Mouse (Mus musculus) embryonic facial prominence, embryonic 13.5 days (tissue): Measurements from ENCODE around the gene Farp1. TPM values are rescaled to one million over a fixed set of nuclear protein-coding genes. Genes with fewer than 3 reads are reported as not detected.

ENCODE experiments used
- ATAC-seq: fragments of 200-750 bp; cut with Nextera tagmentation; 2 replicates; pipeline ENCODE4 v1.8.0; 2017; ENCODE audit warnings: low read depth; ENCODE audit not compliant: insufficient number of reproducible peaks, insufficient read depth, low FRiP score, low TSS enrichment
- H3K27ac ChIP-seq: fragments of 300-500 bp; sonication (generic); 2 replicates; pipeline ENCODE4 v1.5.1; 2015; ENCODE audit warnings: moderate library complexity, mild to moderate bottlenecking, inconsistent platforms
- H3K27me3 ChIP-seq: fragments of 300-500 bp; sonication (generic); 2 replicates; pipeline ENCODE4 v1.6.1; 2015; ENCODE audit warnings: mild to moderate bottlenecking, inconsistent platforms
- H3K36me3 ChIP-seq: fragments of 300-500 bp; sonication (generic); 2 replicates; pipeline ENCODE4 v1.6.1; 2015; ENCODE audit warnings: mild to moderate bottlenecking, inconsistent platforms
- H3K4me1 ChIP-seq: fragments of 300-500 bp; sonication (generic); 2 replicates; pipeline ENCODE4 v1.6.1; 2015; ENCODE audit warnings: inconsistent platforms
- H3K4me2 ChIP-seq: fragments of 300-500 bp; sonication (generic); 2 replicates; pipeline ENCODE4 v1.6.1; 2015; ENCODE audit warnings: moderate library complexity, mild to moderate bottlenecking, inconsistent platforms
- H3K4me3 ChIP-seq: fragments of 300-500 bp; sonication (generic); 2 replicates; pipeline ENCODE4 v1.5.1; 2015; ENCODE audit warnings: mild to moderate bottlenecking, inconsistent platforms
- H3K9ac ChIP-seq: fragments of 300-500 bp; sonication (generic); 2 replicates; pipeline ENCODE4 v1.6.1; 2015; ENCODE audit warnings: mild to moderate bottlenecking, inconsistent platforms
- H3K9me3 ChIP-seq: fragments of 300-500 bp; sonication (generic); 2 replicates; pipeline ENCODE4 v1.6.1; 2016; ENCODE audit warnings: inconsistent platforms
- WGBS: fragments of 180-500 bp; shearing (Covaris S2); methylation state at CpG from one replicate; pipeline ENCODE4 v1.1.7; 2015; ENCODE audit warnings: mixed read lengths; 5-methylcytosine and 5-hydroxymethylcytosine counted together
- polyA plus RNA-seq: library from polyadenylated mRNA; unstranded; fragments of >200 nt; fragmentation: Nextera tagmentation; extraction: Ambion mirVana; gene quantifications from 2 replicates; pipeline ENCODE4 v1.2.1, GENCODE M21; 2015

Gene Farp1
- polyA plus RNA-seq, 1 experiment from 2014 or later = 38.7 TPM

DNA sequence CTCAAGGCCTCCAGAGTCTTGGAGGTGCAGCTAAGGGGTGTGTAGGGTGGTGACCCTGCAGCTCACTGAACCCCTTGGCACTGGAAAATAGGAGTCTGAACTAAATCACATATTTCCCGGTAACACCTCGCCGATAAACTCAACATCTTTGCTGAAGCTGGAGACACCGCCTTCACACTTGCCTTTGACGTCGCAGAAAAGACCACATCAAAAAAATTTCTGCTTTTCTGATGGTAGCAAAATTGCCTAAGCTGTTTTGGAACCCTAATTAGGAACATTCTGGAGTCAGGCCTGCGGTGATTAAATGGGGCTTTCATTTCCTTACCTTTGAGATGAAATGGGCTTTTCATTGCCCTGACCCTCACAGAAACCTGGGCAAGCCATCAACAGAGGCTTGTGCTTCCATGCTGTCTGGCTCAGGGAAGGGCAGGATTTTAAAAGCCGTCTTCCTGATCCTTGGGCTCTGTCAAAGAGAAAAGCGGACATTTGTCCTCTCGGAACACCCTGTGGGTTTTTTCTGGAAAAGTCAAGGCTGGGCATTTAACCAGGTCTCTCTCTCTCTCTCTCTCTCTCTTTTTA, 72.8 kb downstream of the Farp1 start:
- Histone ChIP-seq H3K4me2 (no peak overlapping the region), H3K4me3 (no peak overlapping the region), H3K9me3 (no peaks in the 10 kb centered on the region), H3K27ac (peak overlapping the region; percentile 89), H3K9ac (no peak overlapping the region; the same call in 1 of the 2 replicates), H3K36me3 (peaks cover 3% of the 10 kb centered on the region), H3K4me1 (peaks cover 91% of the 10 kb centered on the region), H3K27me3 (no peaks in the 10 kb centered on the region)
- no peak for ATAC-seq
- WGBS = 41% methylated on average over 10 of the region's 10 CpGs

DNA sequence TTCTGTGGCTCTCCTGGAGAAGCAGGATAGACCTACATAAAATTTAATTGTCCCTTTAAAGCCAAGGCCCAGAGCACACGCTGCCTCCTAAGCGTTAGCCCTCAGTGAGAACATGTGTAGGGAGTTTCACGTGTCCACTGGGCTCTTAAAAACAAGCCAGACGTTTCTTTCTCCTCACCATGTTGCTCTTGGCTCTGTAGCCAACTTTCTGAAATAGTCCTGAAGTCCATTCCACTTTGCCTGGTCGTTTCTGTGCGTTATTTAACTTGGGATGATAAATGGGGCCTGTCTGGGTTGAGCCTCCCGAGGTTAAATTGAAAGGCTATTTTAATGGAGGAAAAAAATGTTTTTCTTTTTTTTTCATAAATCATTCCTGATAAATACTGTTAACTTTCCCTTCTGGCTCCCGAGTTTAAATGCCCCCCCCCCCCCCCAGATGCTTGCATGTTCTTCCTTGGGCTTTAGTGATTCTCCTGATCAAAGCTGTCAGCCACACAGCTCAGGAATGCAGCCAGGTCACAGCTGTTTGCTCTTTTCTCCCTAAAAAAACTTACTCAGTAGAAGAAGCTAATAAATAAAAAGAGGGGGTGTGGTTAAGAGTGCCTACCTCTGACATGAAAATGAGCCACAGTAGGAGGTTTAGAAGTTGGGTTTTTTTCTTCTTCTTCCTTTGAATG, 73.6 kb downstream of the Farp1 start:
- ATAC-seq = no peak

DNA sequence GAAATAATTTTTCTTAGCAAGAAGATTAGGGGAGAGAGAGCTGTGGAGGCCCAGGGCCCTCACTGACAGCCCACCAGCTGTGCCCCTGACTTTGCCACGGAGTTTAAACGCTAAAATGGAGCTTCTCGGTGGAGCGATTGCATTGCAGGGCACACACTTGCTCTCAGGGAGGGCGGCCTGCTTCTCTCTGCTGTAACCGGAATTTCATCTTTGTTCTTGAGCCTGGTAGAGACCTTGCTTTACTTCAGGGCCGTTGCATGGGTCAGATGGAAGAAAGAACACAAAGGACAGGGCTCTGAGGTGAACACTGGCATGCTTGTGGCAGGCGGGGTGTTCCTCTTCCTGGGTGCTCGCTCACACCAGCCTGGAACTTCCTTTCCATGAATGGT, 74.1 kb downstream of the Farp1 start:
- ATAC-seq = no peak
- peak overlapping the region; percentile 89 for H3K27ac ChIP-seq
- H3K4me3 ChIP-seq = no peak overlapping the region
- no peaks in the 10 kb centered on the region for H3K27me3 ChIP-seq
- H3K9ac ChIP-seq = no peak overlapping the region
- WGBS = 20% methylated on average over 9 of the region's 9 CpGs
- no peaks in the 10 kb centered on the region; the same call in 1 of the 2 replicates for H3K36me3 ChIP-seq
- no peaks in the 10 kb centered on the region for H3K9me3 ChIP-seq
- peak overlapping the region; percentile 19; the same call in 1 of the 2 replicates for H3K4me2 ChIP-seq
- H3K4me1 ChIP-seq = peaks cover 78% of the 10 kb centered on the region

More for the DNA sequence above, 73.6 kb downstream of the Farp1 start:
- 5% methylated on average over 8 of the region's 8 CpGs for WGBS
- H3K9me3 ChIP-seq = no peaks in the 10 kb centered on the region
- H3K4me1 ChIP-seq = peaks cover 84% of the 10 kb centered on the region
- peak overlapping the region; percentile 19; the same call in 1 of the 2 replicates for H3K4me2 ChIP-seq
- H3K36me3 ChIP-seq = no peaks in the 10 kb centered on the region; the same call in 1 of the 2 replicates
- H3K27me3 ChIP-seq = no peaks in the 10 kb centered on the region
- H3K9ac ChIP-seq = no peak overlapping the region; the same call in 1 of the 2 replicates
- H3K4me3 ChIP-seq = no peak overlapping the region
- H3K27ac ChIP-seq = peak overlapping the region; percentile 89

DNA sequence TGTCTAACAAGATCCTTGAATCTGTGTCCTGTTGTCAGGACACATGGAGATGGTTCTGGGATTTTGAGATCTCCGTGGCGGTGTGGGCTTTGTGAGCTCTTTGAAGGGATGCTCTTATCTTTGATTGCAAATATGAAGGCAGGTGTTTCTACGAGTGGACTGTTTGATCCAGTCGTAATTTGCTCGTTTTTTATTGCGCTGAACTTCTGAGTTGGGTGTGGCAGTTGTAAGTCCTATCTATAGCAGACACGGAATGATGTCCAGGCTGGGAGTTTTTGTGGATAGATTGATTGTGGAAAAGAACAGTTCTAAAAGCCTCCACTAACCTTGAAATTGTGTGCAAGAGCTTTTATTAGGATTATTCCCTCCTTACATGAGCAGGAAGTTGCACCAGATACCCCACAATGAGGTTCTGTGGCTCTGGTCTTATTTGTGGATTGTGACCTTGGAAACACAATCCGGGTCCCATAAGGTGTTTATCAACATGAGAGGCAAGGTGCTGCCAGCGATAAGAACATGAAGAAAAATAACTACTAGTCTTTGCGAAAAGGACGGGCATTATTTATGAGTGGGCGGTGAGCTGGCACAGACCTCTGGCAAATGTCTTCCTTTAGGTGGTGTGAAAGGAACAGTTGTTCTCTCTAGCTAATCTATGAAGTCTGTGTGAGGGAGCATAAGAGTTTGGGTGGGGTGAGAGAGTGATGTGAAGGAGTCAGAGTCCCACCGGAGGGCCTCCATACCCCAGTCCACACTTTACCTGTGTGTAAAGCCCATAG, 75.7 kb downstream of the Farp1 start:
- no peak overlapping the region for H3K27ac ChIP-seq
- WGBS = 89% methylated on average over 13 of the region's 13 CpGs

DNA sequence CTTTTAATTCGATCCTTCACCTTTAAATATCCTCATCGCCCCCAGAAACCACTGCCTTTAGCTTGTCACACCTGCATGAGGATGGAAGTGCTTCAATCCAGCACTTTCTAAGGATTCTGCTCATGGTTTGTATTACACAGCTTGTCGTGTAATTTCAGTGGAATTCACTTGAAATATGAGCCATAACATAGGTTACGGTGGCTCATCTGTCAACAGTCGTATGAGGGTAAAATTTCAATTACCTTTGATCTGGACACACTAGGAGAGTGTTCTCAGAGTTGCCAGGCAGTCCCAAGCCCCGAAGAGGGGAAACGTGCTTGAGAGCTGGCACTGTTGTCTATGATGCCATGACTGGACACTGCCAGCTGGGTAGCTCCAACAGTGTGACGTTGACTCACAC, 77.1 kb downstream of the Farp1 start:
- H3K27me3 ChIP-seq = no peaks in the 10 kb centered on the region
- no peak overlapping the region for H3K4me3 ChIP-seq
- H3K9ac ChIP-seq = no peak overlapping the region
- peaks cover 11% of the 10 kb centered on the region for H3K36me3 ChIP-seq
- H3K4me2 ChIP-seq = no peak overlapping the region
- H3K9me3 ChIP-seq = no peaks in the 10 kb centered on the region
- 28% methylated on average over 8 of the region's 8 CpGs for WGBS
- ATAC-seq = no peak
- peaks cover 51% of the 10 kb centered on the region for H3K4me1 ChIP-seq
- no peak overlapping the region; the same call in 1 of the 2 replicates for H3K27ac ChIP-seq

More for the DNA sequence above, 75.7 kb downstream of the Farp1 start:
- no peaks in the 10 kb centered on the region for H3K27me3 ChIP-seq
- no peak overlapping the region for H3K4me2 ChIP-seq
- no peak overlapping the region for H3K4me3 ChIP-seq
- no peak overlapping the region for H3K9ac ChIP-seq
- H3K36me3 ChIP-seq = peaks cover 9% of the 10 kb centered on the region
- H3K4me1 ChIP-seq = peaks cover 65% of the 10 kb centered on the region
- H3K9me3 ChIP-seq = no peaks in the 10 kb centered on the region
- ATAC-seq = no peak

DNA sequence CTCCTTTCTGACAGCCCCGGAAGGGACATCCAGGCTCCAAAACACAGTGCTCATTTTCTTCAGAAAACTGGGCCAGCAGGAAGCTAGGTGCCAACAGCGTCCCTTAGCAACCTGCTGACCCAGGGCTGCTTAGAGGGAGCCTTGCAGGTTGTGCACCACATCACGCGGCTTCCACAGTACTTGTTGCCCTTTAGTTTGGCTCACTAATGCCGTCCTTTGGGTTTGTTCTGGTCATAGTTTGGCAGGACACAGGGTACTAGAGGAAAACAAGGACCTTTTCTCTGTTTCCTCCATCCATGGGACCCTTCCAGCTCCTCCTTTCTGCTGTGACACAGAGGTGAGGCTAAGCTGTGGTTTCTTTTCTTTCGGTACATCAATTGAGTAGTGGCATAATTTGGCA, 78.8 kb downstream of the Farp1 start:
- no peak overlapping the region for H3K4me3 ChIP-seq
- 91% methylated on average over 6 of the region's 6 CpGs for WGBS
- no peak overlapping the region for H3K9ac ChIP-seq
- H3K9me3 ChIP-seq = no peaks in the 10 kb centered on the region
- H3K36me3 ChIP-seq = peaks cover 11% of the 10 kb centered on the region
- H3K4me2 ChIP-seq = no peak overlapping the region
- no peaks in the 10 kb centered on the region for H3K27me3 ChIP-seq
- peaks cover 42% of the 10 kb centered on the region for H3K4me1 ChIP-seq
- no peak for ATAC-seq
- H3K27ac ChIP-seq = no peak overlapping the region

DNA sequence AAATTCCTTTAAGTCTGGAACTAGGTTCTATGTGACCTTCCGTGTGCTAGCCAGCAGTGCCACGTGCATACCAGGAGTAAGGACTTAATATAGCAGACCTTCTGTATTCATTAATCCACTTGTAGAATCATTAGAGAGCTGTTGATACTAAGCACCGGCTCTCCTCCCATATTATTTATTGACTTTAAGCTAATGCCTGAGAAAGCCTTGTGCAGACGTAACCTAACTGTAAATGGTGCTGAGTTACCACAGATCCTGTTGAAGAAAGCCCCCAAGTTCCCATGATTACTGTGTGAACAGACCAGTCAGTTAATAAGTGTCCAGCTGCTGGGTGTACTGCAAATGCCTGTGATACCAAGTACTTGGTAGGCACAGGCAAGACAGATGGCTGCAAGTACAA, 81.7 kb downstream of the Farp1 start:
- H3K27me3 ChIP-seq = no peaks in the 10 kb centered on the region

DNA sequence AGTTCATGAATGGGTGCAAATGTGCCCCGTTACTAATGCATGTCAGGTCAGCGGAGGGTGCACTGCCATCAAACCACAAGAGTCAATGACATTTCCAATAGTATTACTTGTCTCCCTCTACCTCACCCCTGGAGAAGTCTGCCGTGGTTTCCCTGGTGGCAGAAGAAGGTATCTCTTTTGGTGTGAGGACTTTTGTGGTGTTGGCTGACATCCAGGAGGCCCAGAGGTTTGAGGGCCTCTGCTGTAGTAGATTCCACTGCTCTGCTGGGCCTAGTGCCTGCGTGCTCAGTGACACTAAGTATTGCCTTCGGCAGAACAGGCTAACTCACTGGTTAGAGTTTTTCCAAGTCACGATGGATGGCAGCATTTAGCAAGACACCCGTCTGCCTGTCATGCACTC, 83.9 kb downstream of the Farp1 start:
- Histone ChIP-seq H3K9ac (no peak overlapping the region), H3K27me3 (no peaks in the 10 kb centered on the region), H3K27ac (peak overlapping the region; percentile 48; the same call in 1 of the 2 replicates), H3K36me3 (peaks cover 11% of the 10 kb centered on the region), H3K4me1 (peaks cover 46% of the 10 kb centered on the region), H3K4me2 (no peak overlapping the region), H3K9me3 (no peaks in the 10 kb centered on the region), H3K4me3 (no peak overlapping the region)
- ATAC-seq = no peak
- 61% methylated on average over 7 of the region's 7 CpGs for WGBS

More for the DNA sequence above, 81.7 kb downstream of the Farp1 start:
- peaks cover 11% of the 10 kb centered on the region for H3K36me3 ChIP-seq
- no peak overlapping the region for H3K9ac ChIP-seq
- H3K27ac ChIP-seq = no peak overlapping the region
- H3K9me3 ChIP-seq = no peaks in the 10 kb centered on the region
- no peak overlapping the region for H3K4me2 ChIP-seq
- peaks cover 34% of the 10 kb centered on the region for H3K4me1 ChIP-seq
- 88% methylated on average over 4 of the region's 4 CpGs for WGBS
- ATAC-seq = no peak
- H3K4me3 ChIP-seq = no peak overlapping the region

DNA sequence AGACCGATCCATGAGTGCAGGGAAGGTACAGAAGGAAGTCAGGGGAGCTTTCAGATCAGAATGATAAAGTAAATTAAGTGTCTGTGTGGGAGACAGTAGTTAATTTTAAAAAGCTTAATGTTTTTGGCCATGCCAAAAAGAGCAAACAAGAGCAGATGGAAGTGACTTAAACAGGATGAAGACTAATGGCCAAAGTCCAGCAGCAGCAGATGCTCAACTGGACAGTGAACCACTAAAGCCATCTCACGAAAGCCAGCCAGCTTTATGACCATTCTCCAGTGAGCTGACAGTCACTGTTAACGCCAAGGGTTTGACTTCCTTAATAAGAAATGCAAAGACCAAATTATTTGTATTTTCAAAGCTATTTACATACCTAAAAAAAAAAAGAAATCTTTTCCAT, 86.7 kb downstream of the Farp1 start:
- Histone ChIP-seq H3K27me3 (no peaks in the 10 kb centered on the region), H3K4me3 (no peak overlapping the region), H3K36me3 (no peaks in the 10 kb centered on the region; the same call in 1 of the 2 replicates), H3K4me2 (no peak overlapping the region), H3K9me3 (no peaks in the 10 kb centered on the region), H3K27ac (no peak overlapping the region), H3K9ac (no peak overlapping the region), H3K4me1 (peaks cover 73% of the 10 kb centered on the region)
- no peak for ATAC-seq
- WGBS = 85% methylated on average over 3 of the region's 3 CpGs

DNA sequence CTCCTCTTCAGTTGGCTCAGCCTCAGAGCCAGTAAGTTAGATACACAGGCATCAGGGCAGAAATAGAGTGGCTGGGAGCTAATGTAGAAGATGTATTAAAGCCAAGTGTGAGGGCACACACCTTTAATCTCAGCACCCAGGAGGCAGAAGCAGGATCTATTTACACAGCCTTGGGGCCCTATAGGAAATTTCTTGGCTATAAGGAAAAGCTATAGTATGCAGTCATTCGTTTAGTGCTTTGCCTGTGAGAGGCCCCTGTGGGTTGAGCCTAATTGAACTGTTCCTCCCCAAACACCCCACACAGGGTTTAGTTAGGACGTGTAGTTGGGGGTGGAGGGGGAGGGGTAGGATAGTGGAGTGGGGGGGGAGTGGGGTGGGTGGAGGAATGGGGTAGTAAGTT, 87.9 kb downstream of the Farp1 start:
- Histone ChIP-seq H3K27me3 (no peaks in the 10 kb centered on the region), H3K27ac (0 out of 2 replicates have a peak overlapping the region, but pooled peaks have one; percentile 74), H3K9ac (no peak overlapping the region), H3K9me3 (no peaks in the 10 kb centered on the region), H3K4me2 (no peak overlapping the region), H3K36me3 (no peaks in the 10 kb centered on the region; the same call in 1 of the 2 replicates), H3K4me3 (no peak overlapping the region), H3K4me1 (peaks cover 73% of the 10 kb centered on the region)
- whole genome bisulfite sequencing = 14% methylated on average over 2 of the region's 2 CpGs
- no peak; the same call in 1 of the 2 replicates for ATAC-seq

DNA sequence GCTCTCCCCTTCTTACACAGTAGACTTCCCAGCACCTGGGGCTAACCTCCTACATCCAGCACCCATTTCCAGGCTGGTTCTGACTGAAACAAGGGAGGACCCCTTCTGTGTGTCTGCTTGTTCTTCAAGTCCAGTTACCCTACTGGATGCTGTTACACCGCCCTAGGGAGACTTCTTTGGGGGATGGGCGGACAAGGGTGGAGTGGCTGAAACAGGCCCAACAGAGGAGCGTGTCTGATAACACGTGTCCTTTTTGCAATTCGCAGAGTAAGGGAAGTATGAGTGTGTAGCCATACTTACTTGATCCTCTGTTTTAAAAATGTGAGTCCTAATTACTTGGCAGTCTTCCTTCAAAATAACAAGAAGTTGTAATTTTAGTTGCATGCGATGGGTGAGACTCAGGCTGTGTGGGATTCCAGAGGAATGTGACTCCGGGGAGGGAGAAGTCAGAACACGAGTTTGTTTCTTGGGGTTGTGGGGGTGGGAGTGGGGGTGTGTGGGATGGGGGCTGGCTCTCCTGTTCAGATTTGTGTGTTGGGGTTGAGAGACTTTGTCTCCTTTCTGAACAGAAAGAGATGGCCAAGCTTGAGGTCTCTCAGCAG, 89.5 kb downstream of the Farp1 start:
- WGBS = 53% methylated on average over 8 of the region's 8 CpGs
- no peak overlapping the region for H3K4me2 ChIP-seq
- peak; percentile 43; the same call in 1 of the 2 replicates for ATAC-seq
- H3K9ac ChIP-seq = no peak overlapping the region
- peaks cover 70% of the 10 kb centered on the region for H3K4me1 ChIP-seq
- H3K4me3 ChIP-seq = no peak overlapping the region
- no peaks in the 10 kb centered on the region for H3K27me3 ChIP-seq
- no peaks in the 10 kb centered on the region for H3K9me3 ChIP-seq
- no peaks in the 10 kb centered on the region; the same call in 1 of the 2 replicates for H3K36me3 ChIP-seq
- peak overlapping the region; percentile 74 for H3K27ac ChIP-seq
